Mouse (Mus musculus) intestine, embryonic 14.5 days (tissue): ENCODE results near the gene Gmnn. TPM values are rescaled to one million over a fixed set of nuclear protein-coding genes. Genes with fewer than 3 reads are reported as not detected.
A peak's percentile ranks its signal among the peaks of the same experiment; 100 is the strongest.
"Not testable (repeated sequence)": the region's sequence is repeated elsewhere in the genome, so short reads cannot be mapped to it uniquely, and the experiment has no call there.

Source experiments
- ATAC-seq: fragments of 200-750 bp; cut with Nextera tagmentation; replicated peaks from 2 replicates; pipeline ENCODE4 v1.8.0; 2017; ENCODE audit warnings: low read depth, moderate number of reproducible peaks, moderate TSS enrichment, moderate library complexity; ENCODE audit not compliant: low FRiP score, low TSS enrichment
- DNase-seq: peaks from one replicate; pipeline ENCODE4 v3.0.0-alpha.2; 2018; ENCODE audit warnings: low spot score
- H3K27ac ChIP-seq: fragments of 300-500 bp; sonication (generic); 2 replicates; pipeline ENCODE4 v1.5.1; 2014; ENCODE audit warnings: low read depth, mild to moderate bottlenecking, control low read depth
- H3K27me3 ChIP-seq: fragments of 300-500 bp; sonication (generic); replicated peaks from 2 replicates; pipeline ENCODE4 v1.6.1; 2014; ENCODE audit warnings: low read length, control low read depth; ENCODE audit not compliant: control insufficient read depth, insufficient read depth
- H3K36me3 ChIP-seq: fragments of 300-500 bp; sonication (generic); 2 replicates; pipeline ENCODE4 v1.6.1; 2014; ENCODE audit warnings: low read length, control low read depth; ENCODE audit not compliant: control insufficient read depth, insufficient read depth
- H3K4me1 ChIP-seq: fragments of 300-500 bp; sonication (generic); replicated peaks from 2 replicates; pipeline ENCODE4 v1.6.1; 2014; ENCODE audit warnings: low read length, control low read depth, mixed read lengths; ENCODE audit not compliant: control insufficient read depth, insufficient read depth
- H3K4me2 ChIP-seq: fragments of 300-500 bp; sonication (generic); 2 replicates; pipeline ENCODE4 v1.6.1; 2014; ENCODE audit warnings: low read length
- H3K4me3 ChIP-seq: fragments of 300-500 bp; sonication (generic); 2 replicates; pipeline ENCODE4 v1.5.1; 2014; ENCODE audit warnings: low read depth, low read length, control low read depth, mixed read lengths
- H3K9ac ChIP-seq: fragments of 300-500 bp; sonication (generic); 2 replicates; pipeline ENCODE4 v1.6.1; 2014; ENCODE audit warnings: mild to moderate bottlenecking, low read length
- H3K9me3 ChIP-seq: fragments of 300-500 bp; sonication (generic); 2 replicates; pipeline ENCODE4 v1.6.1; 2016; ENCODE audit warnings: low read length, control low read depth; ENCODE audit not compliant: control insufficient read depth
- WGBS: fragments of 180-500 bp; shearing (Covaris S2); extraction: QIAGEN DNeasy Blood & Tissue Kit; methylation state at CpG from one replicate; pipeline ENCODE4 v1.1.7; 2014; 5-methylcytosine and 5-hydroxymethylcytosine counted together
- polyA plus RNA-seq: library from polyadenylated mRNA; unstranded; fragments of >200 nt; fragmentation: Nextera tagmentation; extraction: Ambion mirVana; gene quantifications from 2 replicates; pipeline ENCODE4 v1.2.1, GENCODE M21; 2014

Gene Gmnn
- polyA plus RNA-seq, 1 experiment from 2014 or later = 121 TPM

DNA sequence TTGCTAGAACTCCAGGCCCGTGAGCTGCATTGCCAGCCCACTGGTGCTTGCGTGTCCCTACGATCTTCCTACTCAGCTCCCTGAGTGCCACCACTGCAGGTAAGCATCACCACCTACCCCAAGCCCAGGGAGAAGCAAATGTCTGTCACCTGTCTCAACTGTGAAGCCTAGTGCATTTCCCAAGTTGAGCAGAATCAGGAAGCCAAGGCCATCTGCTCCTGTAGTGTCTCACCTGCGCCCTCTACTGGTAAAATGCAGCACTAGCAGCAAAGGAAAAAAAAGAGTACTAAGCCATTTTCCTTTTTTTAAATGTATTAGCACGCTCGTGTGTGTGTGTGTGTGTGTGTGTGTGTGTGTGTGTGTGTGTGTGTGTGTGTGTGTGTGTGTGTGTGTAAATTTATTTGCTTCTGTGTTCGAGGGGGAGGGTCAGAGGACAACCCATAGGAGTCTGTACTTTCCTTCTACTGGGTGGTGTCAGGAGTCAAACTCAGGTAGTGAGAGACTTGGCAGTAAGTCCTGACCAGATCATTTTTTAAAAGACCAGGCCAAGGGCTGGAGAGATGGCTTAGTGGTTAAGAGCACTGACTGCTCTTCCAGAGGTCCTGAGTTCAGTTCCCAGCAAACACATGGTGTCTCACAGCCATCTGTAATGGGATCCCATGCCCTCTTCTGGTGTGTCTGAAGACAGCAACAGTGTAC, 14.6 kb upstream of the Gmnn start:
- H3K4me2 ChIP-seq = no peak overlapping the region
- ATAC-seq (no peak), DNase-seq (peak; percentile 60)
- no peaks in the 10 kb centered on the region for H3K27me3 ChIP-seq
- 54% methylated on average over 7 of the region's 7 CpGs for whole genome bisulfite sequencing
- H3K4me1 ChIP-seq = no peaks in the 10 kb centered on the region
- H3K9me3 ChIP-seq = no peaks in the 10 kb centered on the region
- H3K4me3 ChIP-seq = no peak overlapping the region
- no peak overlapping the region for H3K9ac ChIP-seq
- H3K27ac ChIP-seq = no peak overlapping the region
- no peaks in the 10 kb centered on the region for H3K36me3 ChIP-seq

DNA sequence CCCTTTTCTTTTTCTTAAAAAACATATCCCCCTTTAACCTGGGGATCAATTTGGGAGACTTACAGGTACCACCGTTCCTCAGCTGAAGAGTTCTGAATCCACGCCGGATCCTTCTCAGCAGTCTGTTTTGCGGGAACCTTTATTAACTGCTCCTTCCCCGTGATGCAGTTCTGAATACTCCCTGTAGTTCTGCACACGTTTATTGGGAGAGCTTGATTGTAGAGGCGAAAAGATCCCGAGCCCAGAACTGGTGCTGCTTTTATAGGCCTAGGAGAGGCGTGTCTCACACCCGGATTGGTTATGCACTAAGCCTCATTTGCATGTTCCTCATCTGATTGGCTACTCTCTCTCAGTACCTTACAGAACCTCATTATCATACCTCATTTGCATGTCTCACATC, 9.8 kb upstream of the Gmnn start:
- 92% methylated on average over 10 of the region's 10 CpGs for WGBS
- not testable (repeated sequence) for H3K27ac ChIP-seq, H3K36me3 ChIP-seq, H3K9me3 ChIP-seq, DNase-seq, ATAC-seq, H3K4me2 ChIP-seq, H3K4me3 ChIP-seq, H3K9ac ChIP-seq, H3K4me1 ChIP-seq, H3K27me3 ChIP-seq

DNA sequence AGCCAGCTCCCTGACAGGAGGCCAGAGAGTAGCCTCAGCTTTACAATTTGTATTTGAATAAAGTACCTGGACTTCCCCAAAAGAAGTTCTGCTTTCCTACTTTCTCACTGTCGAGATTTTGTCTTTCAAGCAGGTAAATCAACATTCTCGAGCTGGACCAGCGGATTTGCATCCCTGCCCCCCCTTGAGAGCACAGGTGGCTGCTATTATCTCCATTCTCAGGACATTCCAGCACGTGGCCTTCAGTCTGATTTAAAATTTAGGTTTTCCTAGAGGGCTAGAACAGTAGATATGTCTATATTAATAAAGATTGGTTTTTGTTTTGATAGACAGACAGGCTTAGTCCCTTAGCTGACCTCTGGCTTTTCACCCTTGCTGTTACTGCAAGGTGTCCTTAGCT, 6.1 kb upstream of the Gmnn start:
- H3K4me2 ChIP-seq, H3K4me3 ChIP-seq, H3K27ac ChIP-seq, H3K9ac ChIP-seq, H3K9me3 ChIP-seq, H3K4me1 ChIP-seq, H3K36me3 ChIP-seq, ATAC-seq, DNase-seq, H3K27me3 ChIP-seq: not testable (repeated sequence)
- 74% methylated on average over 4 of the region's 4 CpGs for WGBS

DNA sequence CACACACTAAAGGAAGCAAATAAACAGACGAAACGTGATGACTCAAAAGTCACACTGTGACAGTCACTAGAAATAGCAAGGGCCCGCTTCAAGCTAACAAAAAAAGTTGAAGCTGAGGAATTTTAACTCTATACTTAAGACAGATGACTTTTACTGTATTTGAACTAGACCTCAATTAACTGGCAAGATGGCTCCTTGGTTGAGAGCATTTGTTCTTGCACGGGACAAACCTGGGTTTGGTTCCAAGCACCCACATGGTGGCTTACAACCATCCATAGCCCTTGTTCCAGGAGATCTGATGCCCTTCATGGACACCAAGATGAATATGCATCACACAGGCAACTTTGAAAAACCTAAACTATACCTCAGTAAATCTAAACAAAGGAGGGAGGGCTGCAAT, 531 bp upstream of the Gmnn start:
- Histone ChIP-seq H3K27me3 (no peaks in the 10 kb centered on the region), H3K27ac (no peak overlapping the region), H3K9me3 (no peaks in the 10 kb centered on the region), H3K36me3 (peaks cover 22% of the 10 kb centered on the region), H3K4me3 (peak overlapping the region; percentile 67), H3K9ac (peak overlapping the region; percentile 80), H3K4me1 (peaks cover 9% of the 10 kb centered on the region; the same call in 1 of the 2 replicates), H3K4me2 (peak overlapping the region; percentile 64)
- 32% methylated on average over 4 of the region's 4 CpGs for WGBS
- no peak for DNase-seq
- no peak; the same call in 1 of the 2 replicates for ATAC-seq

DNA sequence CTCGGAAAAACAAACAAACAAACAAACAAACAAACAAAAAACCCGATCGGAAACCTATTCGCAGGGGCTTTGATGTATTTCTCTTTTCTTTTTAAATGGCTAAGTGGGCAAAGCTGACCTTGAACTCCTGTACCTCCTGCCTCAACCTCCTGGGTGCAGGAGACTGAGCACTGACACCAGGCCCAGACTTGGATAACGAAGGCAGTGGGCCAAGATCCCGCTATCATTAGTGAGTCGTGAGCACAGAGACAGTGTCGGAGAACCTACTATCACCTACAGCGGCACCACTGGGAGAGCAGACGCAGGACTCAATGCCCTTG, 680 bp downstream of the Gmnn start:
- H3K9ac ChIP-seq = peak overlapping the region; percentile 80
- ATAC-seq (no peak; the same call in 1 of the 2 replicates), DNase-seq (no peak)
- peak overlapping the region; percentile 67 for H3K4me3 ChIP-seq
- no peaks in the 10 kb centered on the region for H3K27me3 ChIP-seq
- WGBS = 2% methylated on average over 10 of the region's 10 CpGs
- H3K4me2 ChIP-seq = peak overlapping the region; percentile 64
- peaks cover 34% of the 10 kb centered on the region for H3K36me3 ChIP-seq
- H3K9me3 ChIP-seq = no peaks in the 10 kb centered on the region
- H3K4me1 ChIP-seq = peaks cover 9% of the 10 kb centered on the region; the same call in 1 of the 2 replicates
- H3K27ac ChIP-seq = peak overlapping the region; percentile 90

DNA sequence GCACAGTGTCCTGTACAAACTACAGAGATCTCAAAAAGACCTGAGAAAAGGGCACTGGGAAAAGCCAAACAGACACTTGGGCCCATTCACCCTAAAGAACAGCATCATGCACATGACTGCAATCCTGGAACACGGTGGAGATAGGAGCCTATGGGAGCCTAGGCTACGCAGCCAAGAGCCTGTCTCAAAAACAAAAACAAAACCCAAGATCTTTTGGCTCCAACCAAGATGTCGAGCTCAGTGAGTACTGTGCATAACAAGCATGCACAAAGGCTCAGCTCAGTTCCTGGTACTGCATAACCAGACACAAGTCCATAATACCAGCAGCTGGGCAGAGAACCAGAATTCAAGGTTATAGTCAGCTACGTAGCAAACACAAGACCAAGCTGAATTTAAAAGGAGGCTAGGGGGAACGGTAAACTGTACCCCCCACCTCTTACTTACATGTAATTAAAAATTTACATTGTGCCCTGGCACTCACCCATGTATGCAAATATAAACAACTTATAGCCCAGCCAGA, 1.3 kb downstream of the Gmnn start:
- ATAC-seq (no peak), DNase-seq (no peak)
- WGBS = 71% methylated on average over 5 of the region's 5 CpGs
- peak overlapping the region; percentile 80 for H3K9ac ChIP-seq
- no peak overlapping the region for H3K27ac ChIP-seq
- H3K36me3 ChIP-seq = peaks cover 40% of the 10 kb centered on the region
- peak overlapping the region; percentile 67 for H3K4me3 ChIP-seq
- H3K27me3 ChIP-seq = no peaks in the 10 kb centered on the region
- H3K4me2 ChIP-seq = peak overlapping the region; percentile 64
- peaks cover 9% of the 10 kb centered on the region; the same call in 1 of the 2 replicates for H3K4me1 ChIP-seq
- no peaks in the 10 kb centered on the region for H3K9me3 ChIP-seq

DNA sequence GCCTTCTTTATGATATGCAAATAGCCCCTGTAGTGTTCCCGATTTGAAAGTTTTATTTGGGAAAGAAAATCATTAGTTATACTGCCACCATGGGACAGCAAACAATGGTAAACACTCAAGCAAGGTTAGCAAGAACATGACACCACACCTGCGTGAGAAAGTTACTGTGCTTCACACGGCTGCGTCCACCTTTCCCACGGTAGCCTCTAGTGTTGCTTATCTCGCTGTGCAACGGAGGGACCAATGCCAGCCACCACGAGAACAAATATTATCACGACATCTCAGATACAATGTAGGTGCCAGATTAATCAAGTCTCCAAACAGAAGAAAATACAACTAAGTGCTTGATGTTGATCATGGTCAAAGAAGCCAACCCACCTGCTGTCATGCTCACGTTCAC, 2.3 kb downstream of the Gmnn start:
- DNase-seq = no peak
- Histone ChIP-seq H3K4me3 (no peak overlapping the region), H3K27ac (no peak overlapping the region), H3K4me2 (no peak overlapping the region), H3K9me3 (no peaks in the 10 kb centered on the region), H3K4me1 (peaks cover 9% of the 10 kb centered on the region; the same call in 1 of the 2 replicates), H3K27me3 (no peaks in the 10 kb centered on the region), H3K9ac (no peak overlapping the region), H3K36me3 (peaks cover 50% of the 10 kb centered on the region)
- 84% methylated on average over 10 of the region's 10 CpGs for WGBS
- no peak for ATAC-seq

DNA sequence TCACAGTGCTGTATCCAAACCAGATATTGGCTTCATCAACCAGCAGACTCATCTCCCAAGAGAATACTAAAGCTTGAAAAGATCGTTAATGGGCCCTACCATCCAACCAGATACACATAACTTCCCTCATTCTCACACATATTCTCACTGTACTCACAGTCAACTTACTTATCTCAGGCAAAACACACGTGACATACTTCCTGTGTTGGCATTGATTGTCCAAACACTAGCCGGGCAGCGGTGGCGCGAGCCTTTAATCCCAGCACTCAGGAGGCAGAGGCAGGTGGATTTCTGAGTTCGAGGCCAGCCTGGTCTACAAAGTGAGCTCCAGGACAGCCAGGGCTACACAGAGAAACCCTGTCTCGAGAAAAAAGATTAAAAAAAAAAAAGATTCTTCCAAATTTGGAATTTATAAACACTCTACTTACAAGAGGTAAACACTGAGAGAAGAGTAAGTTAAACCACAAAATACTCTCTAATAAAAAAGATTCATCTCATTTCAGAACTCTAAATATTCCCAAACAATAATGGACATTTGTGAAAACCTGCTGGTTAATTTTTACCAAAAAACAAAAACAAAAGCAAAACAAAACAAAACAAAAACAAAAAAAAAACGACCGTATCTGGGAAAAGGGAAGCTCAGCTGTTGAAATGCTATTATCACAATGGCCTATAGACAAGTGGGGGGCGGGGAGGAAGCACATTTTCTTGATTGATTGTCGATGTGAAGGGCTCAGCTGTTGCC, 3.7 kb downstream of the Gmnn start:
- no peak for ATAC-seq
- H3K9ac ChIP-seq = no peak overlapping the region
- peaks cover 63% of the 10 kb centered on the region for H3K36me3 ChIP-seq

More for the DNA sequence above, 3.7 kb downstream of the Gmnn start:
- H3K27me3 ChIP-seq = no peaks in the 10 kb centered on the region
- H3K27ac ChIP-seq = no peak overlapping the region
- WGBS = 81% methylated on average over 12 of the region's 12 CpGs
- H3K4me1 ChIP-seq = peaks cover 9% of the 10 kb centered on the region; the same call in 1 of the 2 replicates
- no peak overlapping the region for H3K4me2 ChIP-seq
- no peaks in the 10 kb centered on the region for H3K9me3 ChIP-seq
- DNase-seq = no peak
- H3K4me3 ChIP-seq = no peak overlapping the region
